Mouse (Mus musculus) CD4-positive, CD25-positive, alpha-beta regulatory T cell (primary cell): Measurements from ENCODE around the gene Olfr237-ps1. TPM values are rescaled to one million over a fixed set of nuclear protein-coding genes. Genes with fewer than 3 reads are reported as not detected.

Experiments used
- polyA plus RNA-seq: library from polyadenylated mRNA; unstranded; fragments of 100-300 nt; shearing (Covaris generic); gene quantifications from one replicate; pipeline ENCODE4 v1.2.1, GENCODE M21; 2017

Gene Olfr237-ps1
- polyA plus RNA-seq = 0.06 TPM

DNA sequence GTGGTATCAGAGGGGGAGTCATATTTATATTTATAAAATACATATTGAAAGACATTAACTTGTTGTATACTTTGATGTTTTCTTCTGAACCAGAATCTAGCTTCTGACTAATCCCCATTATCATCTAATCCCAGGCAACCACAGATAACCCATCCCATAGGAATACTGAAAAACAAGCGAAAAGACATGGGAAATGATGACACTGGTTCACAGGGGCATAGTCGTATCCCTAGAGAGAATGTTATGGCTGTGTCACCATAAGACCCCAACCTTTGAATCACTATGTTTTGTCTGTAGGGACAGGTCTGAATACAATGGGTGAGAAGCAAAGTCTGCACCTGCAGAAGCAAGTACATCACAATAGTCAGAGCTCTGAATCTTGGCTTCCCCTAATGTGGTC is at the start of gene Olfr237-ps1:
Gene Olfr237-ps1, plus strand, starts transcription at position 301 of the 400 bp plus-strand sequence.

DNA sequence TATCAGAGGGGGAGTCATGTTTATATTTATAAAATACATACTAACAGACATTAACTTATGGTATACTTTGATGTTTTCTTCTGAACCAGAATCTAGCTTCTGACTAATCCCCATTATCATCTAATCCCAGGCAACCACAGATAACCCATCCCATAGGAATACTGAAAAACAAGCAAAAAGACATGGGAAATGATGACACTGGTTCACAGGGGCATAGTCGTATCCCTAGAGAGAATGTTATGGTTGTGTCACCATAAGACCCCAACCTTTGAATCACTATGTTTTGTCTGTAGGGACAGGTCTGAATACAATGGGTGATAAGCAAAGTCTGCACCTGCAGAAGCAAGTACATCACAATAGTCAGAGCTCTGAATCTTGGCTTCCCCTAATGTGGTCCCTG is 40.3 kb upstream of the Olfr237-ps1 start, which contains the start of gene Olfr441:
Gene Olfr441, plus strand, starts transcription at position 301 of the 400 bp plus-strand sequence.

GRCm38 (mm10) chr6:43162982-43163381 is 16.6 kb downstream of the Olfr237-ps1 start, which contains the start of gene Olfr437:
Gene Olfr437, plus strand, starts transcription at chr6:43163282.

DNA sequence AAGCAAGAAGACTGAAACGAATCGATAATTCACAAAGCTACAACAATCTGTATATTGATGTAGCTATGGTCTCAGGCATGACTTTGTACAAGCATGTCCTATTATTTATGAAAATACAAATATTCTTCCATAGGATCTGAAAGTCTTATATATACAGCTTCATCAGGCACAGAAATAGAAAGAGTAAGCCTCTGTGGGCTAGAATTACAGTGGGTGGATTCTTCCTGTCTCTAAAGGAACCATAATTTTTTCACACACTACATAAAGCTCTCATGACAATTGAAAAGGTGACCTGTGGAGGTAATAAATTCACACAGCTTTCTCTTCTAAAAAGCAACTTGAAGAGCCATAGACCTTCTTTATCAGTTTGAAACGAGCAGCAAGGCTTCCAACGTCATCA is 25.5 kb downstream of the Olfr237-ps1 start, which contains the start of gene Olfr13:
Gene Olfr13, plus strand, starts transcription at position 301 of the 400 bp plus-strand sequence.

GRCm38 (mm10) chr6:43196781-43197180 is 50.4 kb downstream of the Olfr237-ps1 start, which contains the start of gene Olfr435:
Gene Olfr435, plus strand, starts transcription at chr6:43197146.

Other genes starting within 250 kb of the Olfr237-ps1 start
- not detected for gene Olfr447, start 237.7 kb upstream of the Olfr237-ps1 start, polyA plus RNA-seq
- gene Olfr446, start 225.2 kb upstream of the Olfr237-ps1 start, polyA plus RNA-seq = not detected
- gene Olfr444, start 197.5 kb upstream of the Olfr237-ps1 start, polyA plus RNA-seq = not detected
- gene Olfr441, start 40.2 kb upstream of the Olfr237-ps1 start, polyA plus RNA-seq = not detected
- not detected for gene Olfr437, start 16.7 kb downstream of the Olfr237-ps1 start, polyA plus RNA-seq
- not detected for gene Olfr13, start 25.6 kb downstream of the Olfr237-ps1 start, polyA plus RNA-seq
- not detected for gene Olfr435, start 50.6 kb downstream of the Olfr237-ps1 start, polyA plus RNA-seq
- not detected for gene Olfr434, start 66.5 kb downstream of the Olfr237-ps1 start, polyA plus RNA-seq
- not detected for gene Olfr47, start 85.0 kb downstream of the Olfr237-ps1 start, polyA plus RNA-seq
- gene Arhgef5, start 119.0 kb downstream of the Olfr237-ps1 start, polyA plus RNA-seq = 4.1 TPM
- gene Nobox, start 163.0 kb downstream of the Olfr237-ps1 start, polyA plus RNA-seq = not detected